Mouse (Mus musculus): ENCODE data around the gene Arhgap27.

Gene Arhgap27

DNA sequence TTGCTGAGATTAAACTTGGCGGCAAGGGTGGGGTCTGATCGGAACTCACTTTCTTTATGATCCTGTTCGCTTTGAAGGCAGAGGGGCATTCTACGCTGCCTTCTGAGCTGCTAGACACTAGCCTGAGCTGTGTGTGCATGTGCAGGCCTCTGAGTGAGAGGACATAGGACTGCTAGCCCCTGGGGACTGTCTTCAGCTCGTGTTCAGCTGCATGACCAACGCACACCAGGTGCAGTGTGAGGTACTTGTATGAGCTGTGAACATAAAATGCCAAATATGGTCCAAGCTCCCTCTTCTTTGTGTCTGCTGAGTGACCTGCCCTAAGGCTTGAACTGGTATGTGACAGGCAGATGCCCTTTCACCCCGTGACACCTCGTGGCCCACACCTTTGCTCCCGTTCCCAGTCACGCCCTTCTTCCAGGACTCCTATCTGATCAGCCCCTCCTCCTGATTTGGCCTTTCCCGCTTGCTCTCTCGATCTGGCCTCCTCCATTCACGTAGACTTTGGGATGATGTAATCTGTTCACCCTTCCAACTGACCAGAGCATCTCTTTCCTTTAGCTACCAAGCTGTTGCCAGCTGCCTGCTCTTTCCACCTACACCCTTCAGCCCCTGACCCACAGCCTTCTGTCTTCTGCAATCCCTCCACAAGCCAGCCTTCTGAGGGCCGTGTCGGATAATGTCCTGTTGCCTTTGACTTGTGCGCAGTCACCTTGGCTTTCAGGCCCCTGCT lies 6.4 kb downstream of the Arhgap27 start:
- DNase-seq (ENCODE audit: extremely low read depth, low read depth), result no peak

DNA sequence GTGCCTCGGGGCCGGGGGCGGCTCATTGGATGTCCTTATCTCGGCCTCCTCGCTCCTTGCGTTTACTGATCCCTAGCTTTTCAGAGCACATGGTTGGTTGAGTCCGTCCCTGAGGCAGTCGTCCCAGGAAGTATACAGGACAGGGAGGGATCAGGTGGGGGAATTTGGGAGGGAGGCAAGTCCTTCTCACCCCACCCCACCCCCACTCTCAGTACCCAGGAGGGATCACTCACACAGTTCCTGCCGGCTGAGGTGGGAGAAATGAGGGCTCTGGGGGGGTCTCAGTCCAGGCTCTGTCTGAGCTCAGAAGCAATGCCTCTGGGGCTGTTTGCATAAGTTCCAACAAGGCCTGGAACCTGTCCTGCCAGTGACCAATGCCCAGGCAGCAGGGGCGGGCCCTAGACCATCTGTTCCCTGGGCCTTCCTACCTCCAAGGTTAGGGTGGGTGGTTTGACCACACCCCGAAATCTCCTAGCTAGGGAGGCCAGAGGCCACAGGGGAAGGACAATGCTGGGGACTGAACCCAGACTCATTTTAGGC lies 7.4 kb downstream of the Arhgap27 start:
- DNase-seq (ENCODE audit: extremely low read depth, low read depth), result no peak

DNA sequence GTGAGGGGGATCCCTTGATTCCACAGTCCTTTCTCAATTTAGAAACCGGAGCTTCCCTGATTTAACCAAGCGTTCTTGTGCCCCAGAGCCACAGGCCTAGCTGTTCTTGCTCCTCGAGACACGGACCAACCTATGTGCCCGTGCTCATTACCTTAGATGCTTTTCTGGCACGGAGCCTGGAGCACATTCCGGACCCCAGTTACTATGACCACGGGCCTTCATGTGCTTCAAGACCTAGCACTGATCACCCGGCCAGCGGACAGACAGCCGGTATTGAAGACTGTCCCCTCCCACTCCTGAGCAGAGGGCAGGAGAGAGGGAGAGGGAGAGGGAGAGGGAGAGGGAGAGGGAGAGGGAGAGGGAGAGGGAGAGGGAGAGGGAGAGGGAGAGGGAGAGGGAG lies 8.2 kb downstream of the Arhgap27 start:
- no peak for DNase-seq (ENCODE audit: extremely low read depth, low read depth)

DNA sequence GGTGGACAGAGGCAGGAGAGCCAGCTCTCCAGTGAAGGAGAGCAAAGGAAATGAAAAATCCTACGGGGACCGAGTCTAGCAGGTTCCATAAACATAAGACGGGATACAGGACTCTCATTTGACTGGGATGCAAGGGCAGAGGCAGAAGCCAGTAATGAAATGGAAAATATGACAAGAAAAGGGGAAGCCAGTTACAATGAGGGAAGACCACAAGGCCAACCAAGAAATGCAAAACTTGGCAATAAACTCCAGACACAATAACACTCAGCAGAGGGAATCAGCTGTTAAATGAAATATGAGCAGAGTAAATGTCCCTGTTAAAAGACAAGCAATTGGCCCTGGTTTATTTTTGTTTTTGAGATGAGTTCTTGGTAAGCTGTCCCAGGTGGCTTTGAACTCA lies 9.5 kb downstream of the Arhgap27 start:
- no peak for DNase-seq (ENCODE audit: extremely low read depth, low read depth)

DNA sequence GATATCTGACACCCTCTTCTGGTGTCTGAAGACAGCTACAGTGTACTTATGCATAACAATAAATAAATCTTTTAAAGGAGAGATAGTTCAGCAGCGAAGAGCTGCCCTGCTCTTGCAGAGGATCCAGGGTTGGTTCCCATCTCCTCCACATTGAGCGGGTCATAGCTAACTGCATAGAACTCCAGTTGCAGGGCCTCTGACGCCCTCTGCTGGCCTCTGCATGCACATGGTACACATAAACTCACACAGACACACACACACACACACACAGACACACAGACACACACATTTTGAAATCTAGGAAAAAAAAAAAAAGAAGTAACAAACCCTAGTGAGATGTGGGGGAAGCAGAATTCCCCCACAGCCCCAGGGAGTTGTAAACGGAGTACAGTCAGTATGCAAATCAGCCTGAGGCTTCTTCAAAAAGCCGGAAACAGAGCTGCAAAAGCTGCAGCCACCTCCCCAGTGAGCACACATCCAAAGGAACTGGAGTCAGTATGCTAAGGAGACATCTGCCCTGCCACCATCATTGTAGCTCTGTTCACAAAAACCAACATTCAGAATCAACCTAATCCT lies 11.2 kb downstream of the Arhgap27 start:
- no peak for DNase-seq (ENCODE audit: extremely low read depth, low read depth)

DNA sequence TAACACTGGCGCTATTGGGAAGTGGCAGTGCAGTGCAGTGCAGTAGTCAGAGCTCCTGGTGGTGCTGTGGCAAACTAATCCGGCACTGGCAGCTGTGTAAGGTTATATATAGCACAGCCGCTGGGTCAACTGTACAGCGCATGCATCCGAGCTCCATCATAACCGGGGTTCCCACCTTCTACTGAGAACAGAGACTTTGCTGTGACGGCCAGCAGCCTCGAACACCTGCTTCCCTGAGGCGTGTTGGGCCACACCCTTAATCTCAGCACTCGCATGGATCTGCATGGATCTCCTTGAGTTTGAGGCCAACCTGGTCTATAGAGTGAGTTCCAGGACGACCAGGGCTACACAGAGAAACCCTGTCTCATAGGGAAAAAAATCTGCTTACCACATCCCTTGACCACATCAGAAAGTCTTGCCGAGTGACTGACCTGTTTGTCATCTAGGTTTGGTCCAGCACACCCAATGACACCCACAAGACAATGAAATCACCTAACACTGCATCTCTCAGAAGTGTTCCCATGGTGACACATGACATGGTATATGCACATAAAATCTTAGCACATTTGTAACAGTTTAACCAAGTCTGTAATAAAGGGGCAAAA lies 12.7 kb downstream of the Arhgap27 start:
- no peak for DNase-seq (ENCODE audit: extremely low read depth, low read depth)

DNA sequence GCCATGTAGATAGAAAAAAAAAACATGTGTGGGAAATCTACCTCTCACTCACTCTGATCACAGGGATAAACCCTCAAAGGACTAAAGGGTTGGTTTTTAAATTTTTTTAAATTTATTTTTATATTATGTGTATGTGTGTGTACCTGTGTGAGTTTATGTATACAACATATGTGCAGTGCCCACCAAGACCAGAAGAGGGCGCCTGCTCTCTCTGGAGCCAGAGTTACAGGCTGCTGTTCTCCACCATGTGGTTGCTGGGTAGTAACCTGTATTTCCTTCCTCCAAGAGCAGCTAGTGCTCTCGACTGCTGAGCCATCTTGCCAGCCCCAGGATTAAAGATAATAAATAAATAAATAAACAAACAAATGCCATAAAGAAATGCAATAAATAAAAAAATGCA lies 13.8 kb downstream of the Arhgap27 start:
- DNase-seq (ENCODE audit: extremely low read depth, low read depth), result no peak

DNA sequence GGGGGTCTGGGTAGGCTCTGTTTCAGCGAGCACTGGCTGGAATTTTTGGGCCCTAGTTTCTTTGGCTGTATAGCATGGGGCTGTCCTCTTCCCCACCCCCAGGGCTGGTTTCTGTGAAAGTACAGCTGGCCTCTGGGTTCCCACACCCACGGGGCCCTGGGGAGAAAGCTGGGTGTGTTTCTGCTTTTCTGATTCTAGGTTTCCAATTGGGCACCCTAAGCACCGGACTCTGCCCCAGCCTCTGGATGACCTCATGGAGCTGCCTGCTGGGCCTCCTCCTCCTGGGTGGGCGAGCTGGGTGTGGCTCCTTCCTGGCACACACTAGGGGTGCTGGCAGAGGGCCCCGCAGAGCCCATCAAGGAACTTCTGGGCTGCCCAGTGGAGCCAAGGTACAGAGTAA lies 16.8 kb downstream of the Arhgap27 start:
- DNase-seq (ENCODE audit: extremely low read depth, low read depth), result no peak

DNA sequence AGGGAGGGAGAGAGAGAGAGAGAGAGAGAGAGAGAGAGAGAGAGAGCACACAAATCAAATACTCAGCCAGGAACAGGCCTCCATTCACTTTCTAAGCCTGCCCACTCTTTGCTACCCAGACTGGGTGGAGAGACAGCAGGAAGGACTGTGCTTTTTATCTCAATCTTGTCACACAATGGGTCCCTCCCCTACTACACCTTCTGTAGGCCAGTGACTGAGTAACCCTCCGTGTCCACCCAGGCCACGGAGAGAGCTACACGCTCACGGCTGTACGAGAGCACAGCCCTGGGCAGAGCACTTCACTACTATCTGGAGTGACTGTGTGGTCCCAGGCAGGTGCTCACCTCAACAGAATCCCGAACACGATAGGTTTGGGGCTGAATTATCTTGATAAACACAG lies 17.3 kb downstream of the Arhgap27 start:
- no peak for DNase-seq (ENCODE audit: extremely low read depth, low read depth)

DNA sequence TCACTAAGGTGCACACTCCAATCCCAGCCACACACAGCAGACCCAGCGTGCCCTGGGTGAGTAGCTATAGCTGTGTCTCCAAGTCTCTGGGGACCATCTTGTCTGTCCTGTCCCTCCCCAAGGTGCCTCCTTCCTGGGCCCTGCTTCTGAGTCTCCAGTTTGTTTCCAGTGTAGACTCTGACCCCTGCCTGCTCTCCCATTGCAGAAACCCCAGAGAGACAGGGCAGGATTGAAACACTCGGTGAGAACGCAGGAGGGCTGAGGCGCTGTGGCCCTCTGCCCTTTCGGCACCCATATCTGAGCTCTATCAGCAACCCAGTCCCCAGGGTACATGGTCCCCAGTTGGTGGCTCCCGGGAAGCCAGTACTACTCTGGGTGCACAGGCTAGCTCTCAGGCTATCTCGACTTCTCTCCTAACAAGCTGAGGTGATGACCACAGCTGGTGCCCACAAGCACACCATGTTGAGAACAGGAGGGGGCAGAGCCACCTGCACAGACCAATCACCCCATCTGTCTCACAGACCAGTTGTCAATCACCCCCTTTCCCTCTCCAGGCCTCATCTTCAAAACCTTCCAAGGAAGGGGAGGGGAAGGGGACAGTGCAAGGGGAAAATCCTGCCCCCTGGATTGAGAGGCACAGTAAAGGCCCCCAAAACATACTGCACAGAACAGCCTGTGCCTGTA lies 17.9 kb downstream of the Arhgap27 start:
- DNase-seq (ENCODE audit: extremely low read depth, low read depth), result no peak

DNA sequence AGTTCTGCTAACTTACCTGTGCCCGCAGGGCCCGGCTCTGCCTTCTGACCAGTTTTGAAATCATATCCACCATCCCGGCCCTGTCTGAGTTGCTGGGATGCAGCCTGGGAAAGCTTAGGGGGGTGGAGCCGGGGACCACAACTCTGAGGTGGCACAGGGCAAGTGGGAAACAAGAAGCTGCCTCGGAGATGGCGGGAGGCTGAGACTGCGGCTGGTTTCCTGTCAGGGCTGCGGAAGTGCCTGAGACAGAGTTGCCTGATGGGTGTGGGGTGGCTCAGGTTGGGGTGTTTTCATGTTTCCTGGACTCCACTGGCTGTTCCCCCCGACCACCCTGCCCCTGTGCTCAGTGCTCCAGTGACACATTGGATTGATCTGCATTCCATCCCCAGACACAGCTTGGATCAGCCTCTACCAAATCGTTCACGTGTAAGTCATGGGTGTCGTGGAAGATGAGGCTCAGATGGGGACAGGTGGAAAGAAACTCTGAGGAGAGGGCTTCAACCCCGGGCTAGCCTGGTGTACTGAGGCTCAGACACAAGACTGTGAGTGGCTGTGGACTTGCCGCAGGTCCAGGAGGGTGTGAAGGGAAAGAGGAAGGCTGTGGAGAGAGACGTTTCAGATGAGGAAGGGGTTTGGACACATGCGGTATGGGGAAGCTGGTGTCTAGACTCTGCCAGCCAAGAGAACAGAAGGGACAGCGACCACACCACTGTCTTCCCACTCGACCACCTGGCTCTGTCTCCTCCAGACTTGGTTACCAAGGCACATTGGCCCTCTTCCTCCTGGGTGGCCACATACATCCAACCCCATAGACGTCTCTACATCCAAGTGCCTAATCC lies 18.8 kb downstream of the Arhgap27 start:
- no peak for DNase-seq (ENCODE audit: extremely low read depth, low read depth)

DNA sequence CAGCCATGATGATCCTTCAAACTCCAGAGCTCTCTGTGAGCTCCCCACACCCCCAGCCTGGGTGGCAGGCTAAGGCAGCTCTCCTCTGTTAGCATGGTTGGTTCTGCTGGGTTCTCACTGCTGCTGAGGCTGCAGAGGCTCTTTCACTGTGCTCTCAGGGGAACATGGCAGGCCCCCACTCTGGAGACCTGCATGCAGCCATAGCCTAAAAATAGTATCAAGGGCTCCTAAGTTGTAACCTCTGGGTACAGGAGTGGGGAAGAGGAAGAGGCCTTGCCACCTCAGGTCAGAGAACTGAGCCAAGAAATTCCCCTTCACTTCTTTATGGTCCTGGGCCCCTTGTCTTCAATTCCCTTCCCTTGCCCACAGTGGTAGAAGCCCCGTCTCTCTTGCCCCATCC lies 19.6 kb downstream of the Arhgap27 start:
- DNase-seq (ENCODE audit: extremely low read depth, low read depth), result no peak

DNA sequence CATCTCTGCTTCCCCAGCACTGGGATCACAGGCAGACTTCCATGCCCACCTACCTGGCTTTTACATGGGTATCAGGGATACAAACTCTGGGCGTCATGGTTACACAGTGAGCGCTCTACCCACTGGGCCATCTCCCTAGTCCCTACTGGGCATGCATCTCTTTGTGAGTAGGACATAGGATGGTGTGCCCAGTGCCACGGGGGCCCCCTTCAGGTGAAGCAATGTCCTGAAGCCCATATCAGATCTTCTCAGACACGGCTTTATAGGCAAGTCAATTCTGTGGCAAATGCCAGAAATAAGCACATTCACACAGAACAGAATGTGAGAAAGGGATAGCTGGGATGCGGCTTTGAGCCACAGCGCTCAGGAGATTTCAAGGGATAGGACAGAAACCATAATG lies 20.4 kb downstream of the Arhgap27 start:
- DNase-seq (ENCODE audit: extremely low read depth, low read depth), result no peak

DNA sequence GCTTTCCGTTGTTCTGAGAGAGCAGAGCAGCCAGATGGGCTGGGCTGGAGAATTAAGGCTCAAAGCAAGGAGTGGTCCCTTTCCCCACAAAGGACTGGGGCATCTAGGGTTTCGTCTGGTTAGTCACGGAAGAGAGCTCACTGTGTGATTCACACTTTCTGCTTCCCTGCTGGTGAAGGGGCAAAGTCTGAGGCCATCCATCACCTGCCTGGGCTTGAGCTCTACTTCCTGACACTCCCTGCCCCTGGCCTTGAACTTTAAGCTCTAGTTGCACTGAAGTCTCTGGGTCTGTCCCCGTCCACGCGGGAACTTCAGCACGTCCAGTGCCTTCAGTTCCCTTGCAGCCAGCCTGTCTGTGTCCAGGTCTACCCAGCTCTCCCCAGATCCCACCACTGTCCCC lies 22.8 kb downstream of the Arhgap27 start:
- no peak for DNase-seq (ENCODE audit: extremely low read depth, low read depth)

DNA sequence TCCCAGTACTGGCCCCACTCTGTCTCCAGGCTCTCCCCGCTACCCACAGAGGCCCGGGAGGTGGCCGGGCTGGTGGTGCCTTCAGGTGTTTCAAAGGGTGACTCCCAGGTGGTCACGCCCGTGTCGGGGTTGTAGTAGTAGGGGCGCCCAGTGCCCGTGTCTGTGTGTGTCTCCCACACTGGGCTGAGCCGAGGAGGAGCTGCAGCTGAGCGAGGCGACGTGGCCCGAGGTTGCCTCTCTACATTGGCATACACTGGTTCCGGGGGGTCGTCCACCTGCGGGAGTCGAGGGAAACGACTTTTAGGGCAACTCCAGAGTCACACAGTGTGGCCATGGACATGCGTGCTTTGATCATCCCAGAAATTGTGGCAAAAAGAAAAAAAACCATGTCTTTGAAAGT lies 23.4 kb downstream of the Arhgap27 start:
- no peak for DNase-seq (ENCODE audit: extremely low read depth, low read depth)

DNA sequence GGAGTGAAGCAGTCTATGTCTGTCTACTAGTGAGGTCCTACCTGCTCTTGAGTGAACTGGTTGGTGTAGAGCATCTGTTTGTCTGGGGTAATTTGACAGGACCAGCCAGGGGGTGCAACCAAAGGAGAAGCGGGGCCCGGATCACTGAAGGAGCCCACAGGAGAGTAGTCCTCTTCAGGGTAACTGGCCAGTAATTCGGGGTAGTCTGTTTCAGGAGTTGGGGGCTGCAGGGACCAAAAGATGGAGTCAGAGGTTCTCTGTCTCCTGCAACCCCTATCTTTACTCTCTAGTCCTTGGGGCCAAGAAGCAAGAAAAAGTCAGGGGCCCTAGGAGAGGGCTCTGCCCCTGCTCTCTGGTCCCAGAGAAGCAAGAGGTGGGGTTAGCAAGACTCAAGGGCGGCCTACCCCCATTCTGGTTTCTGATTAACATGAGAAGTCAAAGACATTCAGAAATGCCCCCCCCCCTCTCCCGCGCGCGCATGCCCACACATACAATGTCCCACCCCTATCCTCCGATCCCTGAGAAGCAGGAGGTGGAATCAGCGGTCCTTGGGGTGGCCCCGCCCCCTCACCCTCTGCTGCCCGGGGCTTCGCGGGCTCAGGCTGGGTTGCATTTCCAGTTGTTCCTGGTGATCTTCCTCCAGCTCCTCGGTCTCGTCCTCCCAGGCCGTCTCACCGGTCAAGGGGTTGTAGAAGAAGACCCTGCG lies 23.9 kb downstream of the Arhgap27 start:
- DNase-seq (ENCODE audit: extremely low read depth, low read depth), result no peak

DNA sequence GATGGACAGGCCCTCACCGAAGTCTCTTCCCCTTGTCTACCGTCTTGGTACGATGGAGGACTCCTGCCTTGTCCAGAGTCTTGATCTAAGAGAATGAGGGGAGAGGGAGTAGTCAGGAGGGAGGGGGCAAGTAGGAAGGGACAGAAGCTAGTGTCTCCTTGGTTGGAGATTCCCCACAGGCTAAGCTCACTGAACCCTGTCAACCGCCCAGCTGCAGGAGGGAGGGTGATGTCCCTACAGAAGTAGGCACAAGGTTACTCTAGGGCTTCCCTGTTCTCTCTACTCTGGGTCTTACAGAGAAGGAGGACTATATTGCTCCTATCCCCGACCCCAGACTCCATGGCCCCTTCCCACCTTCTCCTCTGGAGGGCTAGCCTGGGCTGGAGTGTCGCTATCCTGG lies 24.8 kb downstream of the Arhgap27 start:
- DNase-seq (ENCODE audit: extremely low read depth, low read depth), result no peak

DNA sequence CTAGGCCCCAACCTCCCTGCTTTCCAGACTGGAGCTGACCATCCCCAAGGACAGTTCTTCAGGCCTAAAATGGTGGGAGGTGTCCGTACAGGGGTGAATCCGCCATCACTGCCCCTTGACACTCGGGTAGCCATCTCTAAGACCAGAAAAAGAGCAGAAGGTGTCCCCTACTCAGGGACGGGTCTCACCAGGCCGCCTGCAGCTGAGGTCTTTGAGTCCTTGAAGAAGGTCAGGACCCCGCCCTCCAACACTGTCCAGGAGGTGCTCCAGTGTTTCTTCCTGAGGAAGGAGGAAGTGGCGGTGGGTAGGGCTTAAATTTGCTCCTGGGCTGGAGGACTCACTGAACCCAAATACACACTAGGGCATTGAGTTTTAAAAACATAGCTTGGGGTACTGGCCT lies 25.4 kb downstream of the Arhgap27 start:
- DNase-seq (ENCODE audit: extremely low read depth, low read depth), result no peak

DNA sequence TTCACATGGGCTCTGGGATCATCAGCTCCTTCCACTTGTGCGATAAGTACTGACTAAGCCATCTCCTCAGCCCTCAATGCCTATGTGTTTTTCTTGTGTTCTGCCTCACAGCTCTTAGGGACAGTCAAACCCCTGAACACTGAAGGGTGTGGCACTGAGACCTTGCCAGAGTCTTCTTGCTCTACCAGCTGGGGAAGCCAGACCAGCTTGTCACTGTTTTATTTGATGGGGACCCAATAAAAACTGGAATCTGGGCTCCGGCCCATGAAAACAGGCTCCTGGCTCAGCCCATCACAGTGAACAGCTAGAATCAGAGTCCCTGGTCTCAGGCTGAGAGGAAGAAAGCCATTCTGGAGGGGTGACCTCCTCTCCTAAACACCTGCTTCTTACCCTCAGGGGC lies 26.3 kb downstream of the Arhgap27 start:
- DNase-seq (ENCODE audit: extremely low read depth, low read depth), result no peak

DNA sequence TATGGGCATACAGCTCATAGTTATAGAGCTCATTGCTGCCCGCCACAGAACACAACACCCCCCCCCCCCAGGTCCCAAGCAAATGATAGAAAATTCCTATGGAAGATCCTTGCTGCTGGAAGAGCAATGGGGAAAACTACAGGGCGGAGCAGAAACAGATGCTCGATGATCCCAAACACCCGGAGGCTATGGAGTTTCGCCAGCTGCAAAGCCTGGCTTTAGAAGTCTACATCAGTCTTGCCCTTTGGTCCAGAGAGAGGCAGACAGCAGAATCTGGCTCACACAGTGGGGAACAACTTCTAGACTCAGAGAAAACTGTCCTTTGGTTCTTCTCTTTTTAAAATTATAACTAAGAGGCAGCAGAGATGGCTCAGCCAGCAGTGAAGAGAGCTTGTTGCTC lies 27.9 kb downstream of the Arhgap27 start:
- DNase-seq (ENCODE audit: extremely low read depth, low read depth), result no peak

DNA sequence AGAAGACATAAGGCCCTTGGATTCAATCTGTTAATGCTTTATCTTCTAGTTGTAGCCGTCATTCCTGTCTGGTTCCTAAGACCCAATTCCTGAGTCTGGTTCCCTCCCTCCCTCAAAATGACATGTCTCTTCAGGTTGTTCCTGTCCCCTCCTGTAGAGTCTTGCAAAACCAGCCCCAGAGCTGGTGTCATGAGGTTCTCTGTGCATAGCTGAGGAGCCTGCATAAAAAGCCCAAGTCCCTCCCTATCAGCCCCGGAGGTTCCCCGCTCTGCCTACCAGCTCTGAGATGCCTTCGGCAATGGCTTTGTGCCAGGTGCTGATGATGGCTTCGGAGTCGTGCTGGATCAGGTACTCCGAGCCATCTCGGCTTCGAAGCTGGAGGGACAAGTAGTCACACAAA lies 28.6 kb downstream of the Arhgap27 start:
- DNase-seq (ENCODE audit: extremely low read depth, low read depth), result no peak
